Mouse (Mus musculus) E14TG2a.4 (cell line): ENCODE data around the gene Me3.

Experiments
- H3K27me3 ChIP-seq: 2 replicates; pipeline ENCODE4 v1.6.1; 2014; ENCODE audit warnings: low read length, control low read depth; ENCODE audit not compliant: insufficient read depth
- H3K36me3 ChIP-seq: 2 replicates; pipeline ENCODE4 v1.6.1; 2014; ENCODE audit warnings: low read length, control low read depth; ENCODE audit not compliant: insufficient read depth
- H3K4me1 ChIP-seq: replicated peaks from 2 replicates; pipeline ENCODE4 v1.6.1; 2014; ENCODE audit warnings: low read depth, low read length, control low read depth
- H3K4me3 ChIP-seq: replicated peaks from 2 replicates; pipeline ENCODE4 v1.5.1; 2014; ENCODE audit warnings: mild to moderate bottlenecking, low read length
- H3K9me3 ChIP-seq: 2 replicates; pipeline ENCODE4 v1.6.1; 2014; ENCODE audit warnings: low read length, control low read depth
- CTCF ChIP-seq: conservative IDR thresholded peaks from 2 replicates; pipeline ENCODE4 v1.5.1; 2014; ENCODE audit warnings: low read length
- NANOG ChIP-seq: IDR thresholded peaks from 2 replicates; pipeline ENCODE4 v1.6.1; 2014; ENCODE audit warnings: borderline replicate concordance, low read length, mixed read lengths
- POU5F1 ChIP-seq: IDR thresholded peaks from 2 replicates; pipeline ENCODE4 v1.6.1; 2014; ENCODE audit warnings: low read length, borderline replicate concordance

Me3 gene

DNA sequence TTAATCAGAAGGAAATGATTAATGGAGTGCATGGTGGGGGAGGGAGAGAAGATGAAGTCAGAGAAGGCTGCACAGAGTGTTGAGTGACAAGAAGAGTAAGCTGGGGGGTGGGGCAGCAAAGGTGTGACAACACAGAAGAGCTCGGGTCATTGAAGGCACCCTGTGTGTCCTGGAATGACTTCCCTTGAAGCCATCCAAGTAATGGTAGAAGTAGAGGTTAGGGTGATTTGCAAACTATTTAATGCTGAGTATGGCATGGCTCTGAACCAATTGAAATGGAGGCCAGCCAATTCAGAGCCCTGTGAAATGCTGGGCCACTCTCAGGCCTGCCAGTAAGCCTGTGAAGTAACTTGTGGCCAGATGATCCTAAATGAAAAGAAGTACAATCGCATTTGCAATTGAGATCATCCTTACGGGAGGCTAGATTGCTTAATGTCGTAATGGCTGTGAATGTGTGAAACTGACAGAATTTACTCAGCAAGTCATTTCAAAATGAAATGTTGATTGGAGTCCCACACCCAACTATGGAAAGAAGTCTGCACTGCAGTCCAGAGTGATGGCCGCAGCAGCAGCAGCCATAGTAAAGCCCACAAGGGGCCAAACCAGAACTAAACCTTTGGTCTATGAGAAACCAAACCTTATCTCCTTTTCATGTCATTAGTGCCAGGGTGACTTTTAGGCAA, 67.6 kb downstream of the Me3 start:
- Histone ChIP-seq H3K27me3 (no peaks in the 10 kb centered on the region), H3K4me1 (no peaks in the 10 kb centered on the region), H3K9me3 (no peaks in the 10 kb centered on the region), H3K36me3 (no peaks in the 10 kb centered on the region), H3K4me3 (no peak overlapping the region)
- no peak for TF ChIP-seq POU5F1
- TF ChIP-seq CTCF, result no peak
- no peak for TF ChIP-seq NANOG

DNA sequence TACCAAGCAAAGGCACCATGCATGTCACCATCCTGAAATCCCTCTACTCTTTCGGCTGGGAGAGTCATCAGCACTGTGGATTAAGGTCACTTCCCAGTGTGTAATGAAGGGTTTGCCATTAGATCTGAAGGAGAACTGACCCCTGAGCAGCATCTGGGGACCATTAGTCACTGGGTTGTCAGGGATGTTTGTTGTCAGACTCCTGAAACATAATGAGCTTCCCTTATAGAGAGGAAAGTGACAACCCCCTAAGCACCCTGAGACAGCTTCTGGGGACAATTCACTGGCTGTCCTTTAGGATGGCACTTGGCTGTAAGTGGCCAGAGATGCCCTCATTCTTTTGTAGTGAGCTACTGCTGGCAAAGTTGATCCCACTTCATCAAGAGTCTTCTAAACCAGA, 68.3 kb downstream of the Me3 start:
- Histone ChIP-seq H3K9me3 (peaks cover 2% of the 10 kb centered on the region), H3K4me1 (no peaks in the 10 kb centered on the region), H3K4me3 (no peak overlapping the region), H3K27me3 (no peaks in the 10 kb centered on the region), H3K36me3 (no peaks in the 10 kb centered on the region)
- TF ChIP-seq NANOG, result no peak
- TF ChIP-seq CTCF, result no peak
- TF ChIP-seq POU5F1, result no peak

DNA sequence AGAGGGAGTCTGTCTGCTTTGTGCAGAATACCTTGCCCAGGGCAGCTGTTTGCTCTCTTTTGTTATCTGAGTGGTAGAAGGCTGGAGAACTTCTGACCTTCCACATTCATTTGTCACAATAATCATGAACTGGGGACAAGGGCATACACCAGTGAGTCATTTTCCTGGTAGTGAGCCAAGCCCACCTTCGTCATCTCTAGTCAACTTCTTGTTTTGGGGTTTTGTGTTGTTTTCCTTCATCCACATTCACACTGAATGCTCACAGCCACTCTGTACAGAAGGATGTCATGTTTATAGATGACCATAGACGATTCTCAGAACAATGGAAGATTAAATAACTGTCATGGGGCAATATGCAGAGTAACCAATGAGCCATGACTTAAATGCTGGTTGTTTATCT, 78.6 kb downstream of the Me3 start:
- no peaks in the 10 kb centered on the region for H3K4me1 ChIP-seq
- TF ChIP-seq POU5F1, result no peak
- H3K27me3 ChIP-seq, result no peaks in the 10 kb centered on the region
- H3K4me3 ChIP-seq, result no peak overlapping the region
- H3K9me3 ChIP-seq, result peaks cover 6% of the 10 kb centered on the region
- H3K36me3 ChIP-seq, result no peaks in the 10 kb centered on the region

DNA sequence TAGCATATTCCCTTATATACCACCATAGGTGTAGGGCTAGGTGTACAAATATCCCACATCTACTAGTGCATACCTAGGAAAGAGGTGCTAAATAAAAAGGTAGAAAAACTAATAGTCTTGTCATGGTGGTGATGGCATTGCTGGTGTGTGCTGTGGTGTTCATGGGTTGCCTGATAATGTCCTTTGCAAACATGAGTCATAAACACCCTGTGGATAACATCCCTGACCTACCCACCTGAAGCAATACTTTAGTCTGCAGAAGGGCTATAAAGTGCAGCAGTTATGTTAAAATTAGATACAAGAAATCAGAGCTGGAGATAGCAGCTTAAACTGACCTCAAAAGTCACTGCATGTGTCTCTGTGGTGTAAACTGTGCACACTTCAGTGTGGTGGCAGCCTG, 80.9 kb downstream of the Me3 start:
- H3K9me3 ChIP-seq, result no peaks in the 10 kb centered on the region
- TF ChIP-seq CTCF, result no peak
- TF ChIP-seq NANOG, result no peak
- TF ChIP-seq POU5F1, result no peak
- H3K4me1 ChIP-seq, result no peaks in the 10 kb centered on the region
- H3K4me3 ChIP-seq, result no peak overlapping the region
- no peaks in the 10 kb centered on the region for H3K36me3 ChIP-seq
- no peaks in the 10 kb centered on the region for H3K27me3 ChIP-seq

DNA sequence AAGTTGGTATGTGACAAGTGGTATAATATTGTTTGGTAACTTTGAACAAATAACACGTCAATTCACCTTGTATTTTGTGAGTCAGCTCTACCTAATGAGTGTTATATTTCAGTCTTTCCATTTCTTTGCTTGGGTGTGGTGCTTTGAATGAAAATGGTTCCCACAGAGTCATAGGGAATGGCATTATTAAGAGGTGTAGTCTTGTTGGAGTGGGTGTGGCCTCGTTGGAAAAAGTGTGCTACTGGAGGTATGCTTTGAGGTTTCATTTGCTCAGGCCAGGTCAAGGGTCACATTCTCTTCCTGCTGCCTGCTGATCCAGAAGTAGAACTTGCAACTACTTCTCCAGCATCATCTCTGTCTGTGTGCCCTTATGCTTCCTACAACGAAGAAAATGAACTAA, 84.0 kb downstream of the Me3 start:
- Histone ChIP-seq H3K27me3 (no peaks in the 10 kb centered on the region), H3K4me3 (no peak overlapping the region), H3K4me1 (no peaks in the 10 kb centered on the region), H3K36me3 (no peaks in the 10 kb centered on the region), H3K9me3 (no peaks in the 10 kb centered on the region)
- TF ChIP-seq CTCF (no peak), POU5F1 (no peak), NANOG (no peak)

DNA sequence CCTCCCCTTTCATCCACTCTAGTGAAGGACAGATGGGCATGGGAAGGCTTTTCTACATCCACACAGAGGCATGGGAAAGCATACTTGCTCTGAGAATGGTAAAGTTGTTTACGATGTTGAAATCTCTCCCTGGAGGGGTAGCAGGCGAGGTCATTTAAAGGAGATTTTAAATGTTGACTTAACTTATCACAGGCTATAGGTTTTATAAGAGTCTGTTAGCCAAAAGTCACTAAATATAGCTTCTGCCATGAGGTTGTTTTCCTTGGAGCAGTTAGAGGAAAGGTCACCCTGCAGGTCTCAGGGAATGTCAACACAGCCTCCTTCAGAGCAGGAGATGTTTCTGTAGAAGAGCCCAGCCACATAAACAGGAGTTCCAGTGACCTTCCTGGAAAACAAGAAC, 85.3 kb downstream of the Me3 start:
- no peaks in the 10 kb centered on the region for H3K4me1 ChIP-seq
- no peaks in the 10 kb centered on the region for H3K27me3 ChIP-seq
- TF ChIP-seq POU5F1 (no peak), NANOG (no peak), CTCF (no peak)

DNA sequence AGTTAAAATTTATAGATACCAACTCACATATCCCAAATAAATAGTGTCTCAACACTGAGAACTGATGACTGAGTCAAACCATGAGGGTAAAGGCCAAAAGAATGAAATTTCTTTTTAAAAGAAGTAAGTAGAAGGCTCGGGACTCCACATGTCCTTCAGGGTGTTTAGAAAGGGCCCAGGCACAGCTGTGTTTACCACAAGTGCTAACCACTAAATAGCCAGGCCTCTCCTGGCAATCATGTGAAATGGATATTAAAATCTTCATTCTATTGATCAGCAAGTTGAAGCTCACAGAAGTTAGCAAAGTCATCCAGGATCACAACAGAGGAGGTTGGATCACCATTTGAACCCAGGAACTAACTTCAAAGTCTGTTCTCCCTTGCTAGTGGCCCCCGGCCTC, 86.1 kb downstream of the Me3 start:
- Histone ChIP-seq H3K4me3 (no peak overlapping the region), H3K27me3 (no peaks in the 10 kb centered on the region), H3K9me3 (no peaks in the 10 kb centered on the region), H3K36me3 (no peaks in the 10 kb centered on the region), H3K4me1 (no peaks in the 10 kb centered on the region)
- TF ChIP-seq NANOG (no peak), POU5F1 (no peak), CTCF (no peak)

More for the DNA sequence above, 85.3 kb downstream of the Me3 start:
- no peaks in the 10 kb centered on the region for H3K36me3 ChIP-seq
- H3K4me3 ChIP-seq, result no peak overlapping the region
- H3K9me3 ChIP-seq, result no peaks in the 10 kb centered on the region

DNA sequence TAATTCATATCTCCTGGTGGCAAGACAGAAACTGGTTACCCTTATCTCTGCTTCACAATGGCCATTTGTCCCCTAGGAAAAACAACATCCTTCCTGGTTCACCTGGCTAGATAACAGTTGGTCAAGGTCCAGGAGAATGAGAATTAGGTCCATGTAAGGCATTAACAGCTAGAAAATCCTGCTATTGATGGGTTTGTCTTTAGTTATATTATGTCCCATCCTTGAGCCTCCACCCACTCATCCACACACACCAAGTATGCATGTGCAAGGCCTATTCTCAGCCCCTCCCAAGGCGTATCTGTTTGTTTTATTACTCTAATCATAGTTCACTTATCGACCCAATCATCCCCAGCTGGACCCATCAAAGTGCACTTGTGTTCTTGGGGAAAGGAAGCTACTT, 88.1 kb downstream of the Me3 start:
- Histone ChIP-seq H3K4me1 (no peaks in the 10 kb centered on the region), H3K4me3 (no peak overlapping the region), H3K27me3 (no peaks in the 10 kb centered on the region), H3K9me3 (no peaks in the 10 kb centered on the region), H3K36me3 (no peaks in the 10 kb centered on the region)
- TF ChIP-seq CTCF (no peak), NANOG (no peak), POU5F1 (no peak)

DNA sequence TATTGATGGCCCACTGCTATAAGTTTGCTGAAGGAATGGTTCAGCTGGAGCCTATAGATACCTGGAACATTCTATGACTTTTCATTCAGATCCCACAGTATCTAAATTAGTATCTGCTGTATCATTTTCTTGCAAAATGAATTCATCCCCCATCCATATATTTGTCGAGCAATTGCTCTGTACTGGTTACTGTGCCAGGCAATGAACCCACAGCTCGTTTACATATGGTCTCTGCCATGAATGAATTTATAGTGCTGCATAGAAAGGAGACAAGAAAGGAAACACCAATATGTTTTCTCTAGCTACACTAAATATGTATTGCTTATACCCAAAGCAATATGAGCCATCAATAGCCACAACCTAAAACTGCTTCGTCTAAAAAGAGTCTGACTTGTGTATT, 94.5 kb downstream of the Me3 start:
- Histone ChIP-seq H3K9me3 (no peaks in the 10 kb centered on the region), H3K36me3 (no peaks in the 10 kb centered on the region), H3K4me1 (no peaks in the 10 kb centered on the region), H3K27me3 (no peaks in the 10 kb centered on the region), H3K4me3 (no peak overlapping the region)
- TF ChIP-seq CTCF, result no peak
- no peak for TF ChIP-seq POU5F1
- TF ChIP-seq NANOG, result no peak
